Mouse (Mus musculus): ENCODE results near the gene Ppp1r32. TPM values are rescaled to one million over a fixed set of nuclear protein-coding genes. Genes with fewer than 3 reads are reported as not detected.

Gene Ppp1r32
- total RNA-seq, 2 experiments from 2014 or later, result 0.52 to 0.77 TPM

DNA sequence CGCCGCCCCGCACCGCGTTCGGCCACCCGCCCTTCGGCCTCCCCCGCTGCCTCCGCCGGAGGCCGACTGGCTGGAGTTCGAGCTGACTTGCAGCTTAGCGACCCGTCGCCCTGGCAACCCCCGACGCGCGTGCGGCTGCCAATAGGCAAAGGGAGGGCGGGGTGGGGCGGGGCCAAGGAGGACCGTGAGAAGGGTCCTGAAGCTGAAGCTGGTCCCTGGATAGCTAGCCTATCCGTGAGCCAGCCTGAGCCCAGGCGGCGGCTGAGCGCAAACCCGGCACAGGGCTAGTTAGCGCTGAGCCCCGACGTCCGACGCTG lies 25.3 kb downstream of the Ppp1r32 start:
- DNase-seq, result peak; percentile 68

DNA sequence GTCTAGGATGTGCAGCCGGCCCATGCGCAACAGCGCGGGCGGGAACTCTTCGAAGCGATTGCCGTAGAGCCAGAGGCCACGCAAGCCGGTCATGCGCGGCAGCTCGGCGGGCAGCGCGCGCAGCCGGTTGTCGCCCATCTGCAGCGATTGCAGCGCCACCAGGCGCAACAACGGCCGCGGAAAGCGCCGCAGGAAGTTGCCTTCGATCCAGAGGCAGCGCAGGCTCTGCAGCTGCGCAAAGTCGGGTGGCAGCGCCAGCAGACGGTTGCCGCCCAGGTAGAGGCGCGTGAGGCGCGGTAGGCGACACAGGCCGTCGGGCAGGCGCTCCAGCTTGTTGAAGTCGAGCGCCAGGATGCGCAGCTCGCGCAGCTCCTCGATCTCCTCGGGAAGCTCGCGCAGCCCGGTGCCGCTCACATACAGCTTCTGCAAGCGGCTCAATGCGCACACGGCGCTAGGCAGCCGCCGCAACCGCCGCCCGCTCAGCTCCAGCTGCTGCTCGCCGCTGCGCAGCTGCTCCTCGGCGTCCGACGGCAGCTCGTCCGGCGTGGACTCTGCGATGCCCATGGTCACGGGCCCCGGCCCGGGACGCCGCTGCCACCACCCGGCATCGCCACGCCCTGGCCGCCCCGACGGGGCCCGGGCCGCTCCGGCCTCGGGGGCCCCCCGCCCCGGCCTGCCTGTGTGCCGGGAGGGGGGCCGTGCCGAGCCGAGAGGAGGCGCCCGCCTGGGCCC lies 25.8 kb downstream of the Ppp1r32 start, which contains the start of gene Lrrc10b:
Lrrc10b (minus strand) TSS at position 722 of the 732 bp plus-strand sequence.
- peak; percentile 78 for DNase-seq

DNA sequence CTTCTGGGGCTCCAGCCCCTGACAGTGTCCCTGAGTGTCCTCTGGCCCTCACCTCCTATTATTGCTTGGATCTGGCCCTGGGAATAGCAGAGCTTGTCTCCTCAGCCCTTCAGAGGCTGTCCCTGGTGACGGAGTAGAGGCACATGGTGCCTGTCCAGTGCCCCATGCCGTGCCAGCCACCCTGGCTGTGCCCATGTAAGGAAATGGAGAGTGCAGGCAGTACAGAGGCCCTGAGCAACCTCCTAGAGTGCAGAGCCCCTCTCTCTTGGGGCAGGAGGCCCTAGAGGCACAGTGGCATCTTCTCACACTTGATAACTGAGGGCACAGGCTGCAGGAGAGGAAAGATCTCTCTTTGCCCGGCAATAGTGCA lies 27.3 kb downstream of the Ppp1r32 start:
- peak; percentile 57 for DNase-seq

DNA sequence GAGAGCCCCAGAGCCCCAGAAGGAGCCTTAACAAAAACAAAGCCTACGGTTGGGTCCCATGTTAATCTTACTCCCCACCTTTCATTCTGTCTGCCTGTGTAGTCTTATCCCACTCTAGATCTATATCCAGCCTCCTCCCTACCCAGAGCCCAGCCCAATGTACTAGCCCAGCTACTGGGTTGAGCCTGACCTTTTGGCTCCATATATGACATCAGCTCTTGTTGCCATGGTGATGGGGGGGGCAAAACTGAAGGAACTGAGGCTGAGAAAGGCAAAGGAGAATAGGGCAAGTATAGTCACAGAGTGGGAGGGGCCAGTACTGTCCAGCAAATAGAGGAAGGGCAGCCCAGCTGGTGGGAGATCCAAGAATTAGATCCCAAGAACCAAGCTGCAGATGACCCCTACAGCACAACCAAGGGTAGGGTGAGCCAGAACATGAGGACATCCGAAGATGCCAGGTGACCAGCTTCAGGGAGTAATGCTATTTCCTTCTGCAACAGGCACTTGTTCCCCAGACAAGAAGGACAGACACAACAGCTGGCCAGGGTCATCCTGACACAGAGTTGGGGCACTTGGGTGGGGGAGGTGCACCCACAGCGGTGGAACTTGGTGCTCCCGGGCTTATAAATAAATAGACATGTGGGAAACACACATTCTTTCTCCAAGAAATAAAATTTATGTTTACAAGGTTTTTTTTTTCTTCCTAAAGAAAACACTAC lies 27.9 kb downstream of the Ppp1r32 start:
- no peak for DNase-seq

GRCm38 (mm10) chr19:10449708-10450107 lies 33.0 kb downstream of the Ppp1r32 start:
- peak; percentile 84 for DNase-seq

- DNase-seq, result no peak
These were observed 33.5 kb downstream of the Ppp1r32 start for GRCm38 (mm10) chr19:10449190-10449589.

DNA sequence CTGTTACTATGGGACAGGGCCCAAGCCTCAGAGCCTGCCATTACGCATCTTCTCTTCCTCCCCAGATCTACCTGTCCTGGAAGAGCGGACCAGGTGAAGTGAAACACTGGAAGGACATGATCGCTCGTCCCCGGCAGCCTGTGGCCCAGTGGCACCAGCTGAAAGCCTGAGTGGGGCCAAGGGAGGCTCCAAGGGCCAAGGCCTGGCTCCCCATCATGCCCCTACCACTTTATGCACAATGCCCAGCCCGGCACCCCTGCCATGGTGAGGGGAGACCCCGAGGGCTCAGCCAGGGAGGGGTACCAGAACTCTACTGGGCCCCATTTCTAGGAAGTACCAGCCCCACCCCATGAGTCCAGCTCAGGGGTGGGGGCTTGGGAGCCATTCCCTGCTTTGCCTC lies 34.5 kb downstream of the Ppp1r32 start:
- DNase-seq, result no peak

- DNase-seq, result no peak
These were observed 37.9 kb downstream of the Ppp1r32 start for GRCm38 (mm10) chr19:10444685-10445369.

GRCm38 (mm10) chr19:10437521-10437920 lies 45.2 kb downstream of the Ppp1r32 start:
- peak; percentile 23 for DNase-seq

DNA sequence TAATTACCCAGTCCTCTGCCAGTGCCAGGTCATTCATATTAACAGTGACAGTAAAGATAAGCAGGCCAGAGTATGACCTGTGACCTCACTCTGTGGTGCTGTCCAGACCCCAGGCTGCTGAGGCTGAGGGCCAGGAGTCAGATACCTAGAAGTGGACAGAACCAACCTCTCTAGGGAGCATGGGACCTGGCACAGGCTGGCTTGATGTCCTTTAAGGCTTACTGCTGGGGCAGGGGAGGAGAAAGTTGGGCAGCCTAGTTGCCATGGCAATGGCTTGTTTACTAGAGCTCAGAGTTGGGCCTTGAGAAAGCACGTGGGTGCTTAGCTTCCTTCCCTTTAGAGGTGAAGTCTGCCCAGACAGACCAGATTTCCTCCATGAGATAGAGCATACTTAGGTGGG lies 46.0 kb downstream of the Ppp1r32 start:
- no peak for DNase-seq

DNA sequence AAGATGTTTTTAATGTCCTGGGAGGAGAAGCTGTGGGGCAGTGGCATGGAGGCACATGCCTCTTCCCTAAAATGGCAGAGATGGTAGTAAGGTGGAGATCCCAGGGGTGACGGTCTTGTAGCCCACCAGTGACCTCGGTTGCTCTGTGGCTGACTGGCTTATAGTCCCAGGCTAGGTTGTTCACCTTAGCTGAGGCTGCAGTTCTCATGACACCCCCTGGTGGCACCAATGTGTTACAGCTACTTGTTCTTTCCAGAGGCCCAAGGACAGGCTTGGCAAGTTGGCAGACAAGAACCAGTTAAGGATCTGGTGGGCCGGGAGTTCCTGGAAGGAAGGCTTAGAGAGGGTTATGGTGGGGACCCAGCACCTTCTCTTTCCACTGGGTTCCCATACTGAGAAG lies 46.8 kb downstream of the Ppp1r32 start:
- peak; percentile 76 for DNase-seq

DNA sequence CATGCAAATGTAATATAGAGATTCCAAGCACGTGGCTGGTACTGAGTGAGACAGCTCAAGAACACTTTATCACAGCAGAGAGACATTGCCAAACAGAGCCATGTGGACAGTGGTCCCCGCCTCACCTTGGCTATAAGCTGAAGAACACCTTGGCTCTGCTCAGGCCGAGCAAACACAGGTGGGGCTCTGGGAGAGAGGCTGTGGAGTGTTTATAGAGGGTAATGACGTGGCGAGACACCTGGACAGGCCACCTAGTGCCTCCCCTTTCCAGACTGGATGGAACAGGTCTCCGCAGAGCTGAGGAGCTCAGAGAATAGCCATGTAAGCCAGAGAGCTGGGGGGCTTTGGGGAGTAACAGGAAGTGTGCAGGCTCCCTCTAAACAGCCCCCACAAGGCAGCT lies 47.8 kb downstream of the Ppp1r32 start:
- no peak for DNase-seq

DNA sequence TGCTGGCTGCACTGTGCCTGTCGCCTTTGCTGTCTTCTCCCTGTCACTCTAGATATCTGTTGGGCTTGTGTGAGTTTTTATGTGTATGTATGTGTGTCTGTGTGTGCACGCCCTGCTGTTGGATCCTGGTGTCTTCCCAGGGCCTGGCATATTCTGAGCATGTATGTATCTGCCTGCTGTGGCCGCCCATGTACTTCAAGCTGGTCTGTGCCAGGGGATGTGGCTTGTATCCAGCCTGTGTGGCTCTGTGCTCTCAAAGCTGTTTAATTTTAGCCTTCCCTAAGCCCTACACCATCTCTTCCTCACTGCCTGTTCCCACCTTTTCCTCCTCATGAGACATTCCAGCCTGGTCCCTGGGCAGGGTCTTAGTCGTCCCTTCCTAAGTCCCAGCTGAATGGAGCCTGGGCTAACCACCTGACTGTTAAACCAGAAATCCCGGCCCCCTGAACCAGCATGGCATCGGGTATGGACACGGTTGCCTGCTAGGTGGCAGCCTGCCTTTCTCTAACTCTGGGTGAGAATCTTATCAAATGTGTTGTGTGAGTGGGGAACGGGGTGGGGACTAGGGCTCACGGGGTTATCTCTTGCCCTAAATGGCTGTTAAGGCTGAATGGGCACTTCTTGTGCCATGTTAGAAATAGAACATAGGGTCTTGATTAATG lies 48.7 kb downstream of the Ppp1r32 start:
- peak; percentile 66 for DNase-seq

DNA sequence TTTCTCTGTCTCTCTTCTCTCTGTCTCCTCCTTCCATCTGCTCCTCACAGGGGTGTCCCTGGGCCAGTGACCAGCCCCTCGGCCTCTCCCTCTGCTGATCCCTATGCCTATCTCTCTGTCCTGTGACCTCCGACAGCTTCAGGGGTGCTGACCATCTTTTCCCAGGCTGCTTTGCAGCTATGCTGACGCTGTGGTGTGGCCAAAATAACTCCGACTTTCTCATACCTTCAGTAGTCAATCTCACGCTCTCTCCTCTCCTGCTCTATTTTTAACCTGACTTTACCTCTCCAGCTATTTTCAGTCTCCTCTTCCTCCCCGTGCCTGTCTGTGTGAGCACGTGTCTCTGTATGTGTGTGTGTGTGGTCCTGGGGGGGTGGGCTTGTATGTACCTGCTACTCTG lies 49.5 kb downstream of the Ppp1r32 start:
- peak; percentile 39 for DNase-seq

DNA sequence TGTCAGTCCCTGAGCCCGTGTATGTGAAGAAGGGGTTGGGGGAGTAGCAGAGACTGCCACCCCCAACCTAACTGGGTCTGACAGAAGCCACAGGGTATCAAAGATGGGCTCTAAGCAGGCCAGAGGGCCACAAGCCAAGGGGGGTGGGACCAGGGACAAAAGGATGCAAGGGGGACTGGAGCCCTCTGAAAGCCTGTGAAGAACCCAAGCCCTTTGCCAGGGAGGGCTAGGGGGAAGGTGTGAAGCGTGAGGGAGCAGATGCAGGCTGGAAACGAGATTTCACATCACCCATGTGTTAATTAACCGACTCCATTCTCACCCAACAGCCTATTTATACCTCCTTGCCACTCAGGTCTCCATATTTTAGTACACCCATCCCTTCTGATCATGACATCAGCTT lies 50.9 kb downstream of the Ppp1r32 start:
- peak; percentile 18 for DNase-seq

- no peak for DNase-seq
These were observed 51.3 kb downstream of the Ppp1r32 start for GRCm38 (mm10) chr19:10431410-10431809.

DNA sequence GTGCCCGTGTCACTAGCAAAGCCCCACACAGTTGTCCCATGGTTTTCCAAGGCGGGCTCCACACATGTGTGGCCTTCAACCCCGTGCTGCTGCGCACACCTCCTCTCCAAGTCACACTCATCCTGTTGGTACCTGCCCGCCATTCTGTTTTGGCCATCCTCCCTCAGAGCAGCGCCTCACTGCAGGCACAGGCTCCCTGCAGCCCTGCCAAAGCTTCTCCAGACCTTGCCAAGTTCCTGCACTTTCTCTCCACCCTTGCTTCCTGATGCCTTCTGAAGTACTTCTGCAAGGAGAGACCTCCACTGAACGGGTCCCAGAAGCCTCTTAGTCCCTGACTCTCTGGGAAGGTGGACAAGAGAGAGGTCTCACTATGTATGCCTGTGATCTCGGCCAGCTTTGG lies 53.4 kb downstream of the Ppp1r32 start:
- peak; percentile 39 for DNase-seq

DNA sequence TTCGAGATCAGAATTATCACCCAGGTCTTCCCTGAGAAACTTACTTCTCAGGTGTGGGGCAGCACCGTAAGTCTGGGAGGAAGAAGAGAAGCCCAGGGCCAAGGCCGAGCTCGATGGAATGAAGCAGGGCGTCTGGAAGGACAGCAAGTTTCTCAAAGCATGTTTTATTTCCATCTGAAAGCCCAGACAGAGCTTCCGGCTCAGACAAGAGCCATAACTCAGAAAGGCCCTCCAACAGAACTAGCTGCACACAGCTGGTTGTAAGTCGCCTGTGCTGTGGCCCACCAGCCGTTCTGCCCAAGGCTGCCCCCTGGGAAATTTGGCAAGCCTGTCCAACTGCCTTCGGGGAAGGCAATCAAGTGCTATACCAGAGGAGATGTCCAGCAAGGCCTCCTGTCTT lies 55.3 kb downstream of the Ppp1r32 start:
- DNase-seq, result no peak

DNA sequence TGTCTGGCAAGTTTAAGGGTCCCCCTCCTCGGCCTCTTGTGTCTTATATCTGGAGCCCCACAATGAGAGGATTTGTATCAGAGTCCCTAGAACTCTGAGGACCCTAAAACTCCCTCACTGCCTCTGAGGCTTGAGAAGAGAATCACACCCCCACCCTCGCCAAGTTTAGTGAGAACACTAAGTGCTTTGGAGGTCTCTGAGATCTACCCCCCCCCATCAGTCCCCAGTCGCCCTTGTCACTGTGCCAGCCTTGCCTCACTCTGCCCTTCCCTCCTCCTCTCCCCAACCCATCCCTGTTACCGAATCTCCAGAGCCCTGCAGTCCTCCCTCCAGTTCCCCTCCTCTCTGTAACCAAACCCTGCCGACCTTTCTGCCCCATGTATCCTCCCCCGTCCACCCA lies 55.9 kb downstream of the Ppp1r32 start:
- peak; percentile 25 for DNase-seq

GRCm38 (mm10) chr19:10426312-10426711 lies 56.4 kb downstream of the Ppp1r32 start:
- no peak for DNase-seq

GRCm38 (mm10) chr19:10425484-10426270 lies 57.1 kb downstream of the Ppp1r32 start:
- DNase-seq, result no peak

GRCm38 (mm10) chr19:10424751-10425150 lies 58.0 kb downstream of the Ppp1r32 start:
- peak; percentile 41 for DNase-seq
